Mouse (Mus musculus): ENCODE measurements at regions not wholly inside any gene's neighbourhood (a gene's known extent, or its start where the extent isn't known, plus 50 kb on each side); places are given as distances from the start of the nearest gene placed in this dataset.

DNA sequence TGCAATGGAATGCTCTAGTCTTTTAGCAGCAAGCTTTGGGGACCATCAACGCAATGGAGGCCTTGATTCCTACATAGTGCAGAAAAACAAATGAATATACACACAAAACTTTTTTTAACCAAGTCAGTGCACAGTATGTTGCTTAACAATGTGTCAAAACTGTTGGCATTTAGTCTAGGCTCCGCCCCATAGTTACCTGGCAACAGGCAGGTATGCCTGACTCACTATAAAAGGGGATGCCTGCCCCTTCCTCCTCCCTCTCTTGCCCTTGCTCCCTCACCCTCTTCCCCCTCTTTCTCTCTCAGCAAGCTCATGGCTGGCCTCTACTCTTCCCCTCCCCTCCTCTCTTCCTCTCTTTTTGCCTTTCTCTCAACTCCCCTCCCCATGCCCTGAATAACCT, 56.7 kb upstream of the Tln2 start:
- no peak for TF ChIP-seq CTCF (IDR thresholded peaks at IDR 0.05; ENCODE audit: control insufficient read depth, insufficient read depth, insufficient read length)
- TF ChIP-seq CEBPB (IDR thresholded peaks at IDR 0.05; ENCODE audit: low read depth), result no peak
- TF ChIP-seq MYOG (IDR thresholded peaks at IDR 0.05; ENCODE audit: control insufficient read depth, extremely low read depth, insufficient read length), result no peak
- no peak for TF ChIP-seq MAX (IDR thresholded peaks at IDR 0.05)
- no peak for TF ChIP-seq MYOD1 (IDR thresholded peaks at IDR 0.05; ENCODE audit: control insufficient read depth, insufficient read length, low read depth)

Data from C2C12 (cell line).